Mouse (Mus musculus): Measurements from ENCODE around the gene Stat6.

GRCm38 (mm10) chr10:127622057-127622392 is 20.8 kb upstream of the Stat6 start:
- TF ChIP-seq CTCF (IDR thresholded peaks at IDR 0.05; ENCODE audit: borderline replicate concordance, insufficient read depth, low read depth, low read length), result peak; percentile 56; the same call in 1 of the 2 replicates
- TF ChIP-seq POLR2A (IDR thresholded peaks at IDR 0.05; ENCODE audit: borderline replicate concordance, insufficient read depth, low read length), result no peak
